Mouse (Mus musculus): ENCODE data around the gene Skida1.
A peak's percentile ranks its signal among the peaks of the same experiment; 100 is the strongest.

The Skida1 gene

GRCm38 (mm10) chr2:18038895-18039371 lies 9.9 kb downstream of the Skida1 start:
- DNase-seq (ENCODE audit: low spot score), result no peak

- no peak for DNase-seq (ENCODE audit: low spot score)
These were observed 10.6 kb downstream of the Skida1 start for GRCm38 (mm10) chr2:18038141-18038752.

- DNase-seq (ENCODE audit: low spot score), result no peak
These were observed 11.4 kb downstream of the Skida1 start, which contains the start of gene A930004D18Rik for GRCm38 (mm10) chr2:18037491-18037890. TSS of gene A930004D18Rik (minus strand) at chr2:18037737.

GRCm38 (mm10) chr2:18034371-18035250 lies 14.2 kb downstream of the Skida1 start:
- no peak for DNase-seq (ENCODE audit: low spot score)

GRCm38 (mm10) chr2:18033166-18034108 lies 15.4 kb downstream of the Skida1 start:
- no peak for DNase-seq (ENCODE audit: low spot score)

GRCm38 (mm10) chr2:18032538-18032895 lies 16.3 kb downstream of the Skida1 start:
- no peak for DNase-seq (ENCODE audit: low spot score)

DNA sequence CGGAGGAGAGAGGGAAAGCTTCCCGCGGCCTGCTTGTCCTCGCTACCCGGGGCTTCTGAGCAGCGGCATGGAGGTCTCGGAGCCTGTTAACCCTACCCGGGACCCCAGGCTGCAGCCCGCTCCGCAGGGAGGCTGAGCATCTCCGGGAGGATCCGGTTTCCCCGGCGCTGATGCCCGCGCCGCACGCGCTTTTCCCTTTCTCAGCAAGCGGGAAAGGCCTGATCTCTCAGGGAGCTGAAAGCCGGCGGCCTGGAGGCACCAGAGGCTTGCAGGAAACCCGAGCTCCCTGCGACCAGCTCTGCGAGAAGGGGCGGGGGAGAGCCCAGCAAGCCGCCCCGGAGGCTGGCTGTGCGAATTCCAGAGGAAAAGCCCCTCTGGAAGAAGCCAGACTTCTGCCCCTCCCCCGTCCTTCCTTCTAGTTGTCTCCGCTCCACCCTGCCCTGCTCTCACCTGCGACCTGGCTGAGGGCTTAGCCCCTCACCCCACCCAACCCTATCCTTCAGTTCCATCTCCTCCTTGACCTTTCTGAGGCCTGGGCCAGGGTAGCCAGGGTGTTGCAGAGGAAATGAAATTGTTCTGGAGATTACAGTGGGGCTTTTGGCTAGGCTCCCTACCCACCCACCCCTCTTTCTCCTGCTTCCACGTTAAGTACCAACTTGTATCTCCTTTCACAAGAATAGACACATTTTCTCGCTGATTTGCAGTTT lies 16.9 kb downstream of the Skida1 start:
- DNase-seq (ENCODE audit: low spot score), result no peak

DNA sequence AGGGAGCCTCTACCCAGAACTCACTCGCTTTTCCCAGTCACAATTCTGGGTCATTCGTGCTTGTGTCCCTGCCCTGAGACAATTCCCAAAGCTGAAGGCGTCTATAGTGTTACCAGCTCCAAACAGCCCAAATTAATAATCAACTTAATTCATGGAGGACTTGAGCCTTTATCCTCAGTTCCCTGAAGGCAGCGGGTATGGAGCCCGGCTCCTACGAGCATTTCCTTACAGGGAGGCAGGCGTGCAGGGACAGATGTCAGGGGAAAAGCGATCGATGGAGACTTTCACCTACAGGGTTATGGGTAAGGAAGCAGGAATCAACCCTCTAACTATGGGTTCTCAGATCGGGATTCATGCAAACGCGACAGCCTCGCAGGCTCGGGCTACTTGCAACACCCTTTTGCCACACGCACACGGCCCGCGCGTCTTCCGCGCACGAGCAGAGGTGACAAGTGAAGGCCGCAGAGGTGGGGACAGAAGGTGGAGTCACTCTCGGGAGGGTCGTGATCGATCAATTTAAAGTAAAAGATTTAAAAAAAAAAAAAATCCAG lies 17.5 kb downstream of the Skida1 start:
- DNase-seq (ENCODE audit: low spot score), result no peak

GRCm38 (mm10) chr2:18030581-18030980 lies 18.3 kb downstream of the Skida1 start:
- no peak for DNase-seq (ENCODE audit: low spot score)

DNA sequence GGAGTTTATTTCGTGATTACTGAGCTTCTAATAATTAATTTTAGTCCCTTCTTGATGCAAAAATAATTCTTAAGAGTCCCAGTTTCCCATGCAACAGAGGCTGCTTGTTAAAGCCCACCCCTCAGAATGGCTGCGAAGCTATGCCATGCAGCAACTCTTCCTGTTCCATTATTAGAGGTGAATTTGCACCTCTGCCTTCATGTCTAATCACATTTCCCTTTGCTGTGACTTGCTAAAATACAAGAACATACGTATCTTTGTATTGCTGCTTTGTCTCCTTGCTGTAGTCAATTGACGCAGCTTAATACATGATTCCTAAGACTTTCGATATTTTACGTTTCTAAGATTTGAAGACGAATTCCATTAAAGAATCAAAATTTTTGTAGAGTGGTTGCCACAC lies 19.2 kb downstream of the Skida1 start:
- no peak for DNase-seq (ENCODE audit: low spot score)

GRCm38 (mm10) chr2:18028140-18029021 lies 20.5 kb downstream of the Skida1 start:
- DNase-seq (ENCODE audit: low spot score), result peak; percentile 47

DNA sequence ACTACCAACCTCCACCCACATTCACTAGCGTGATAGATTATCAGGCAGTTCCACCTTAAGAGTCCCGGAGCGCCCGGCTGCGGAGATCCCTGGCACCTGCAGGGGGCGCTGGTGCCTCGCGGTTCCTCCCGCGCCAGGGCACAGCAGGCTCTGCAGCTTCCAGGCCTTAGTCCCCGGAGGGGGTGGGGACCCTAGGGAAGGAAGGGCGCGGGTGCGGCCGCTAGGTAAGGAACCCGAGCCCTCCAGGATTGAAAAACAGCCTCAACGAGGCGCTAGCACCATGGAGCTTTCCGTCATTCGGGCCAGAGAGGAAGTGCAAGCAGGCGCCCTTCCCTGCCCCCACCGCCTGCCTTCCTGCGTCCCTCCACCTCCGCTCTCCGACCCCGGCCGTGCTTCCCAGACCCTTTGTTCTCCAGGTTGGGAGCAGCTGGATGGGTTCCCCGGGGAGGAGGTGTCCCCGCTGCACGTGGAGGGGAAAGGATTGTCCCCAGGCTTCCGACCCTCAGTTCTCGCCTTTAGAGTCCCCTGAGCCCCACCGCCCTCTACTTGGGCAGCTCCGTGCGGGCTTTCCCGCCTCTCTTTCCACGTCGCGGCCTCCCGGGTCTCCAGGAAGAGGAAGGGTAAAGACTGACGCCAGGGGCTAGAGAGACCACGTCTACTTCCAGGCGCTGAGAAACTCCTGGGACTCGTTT lies 21.3 kb downstream of the Skida1 start:
- peak; percentile 82 for DNase-seq (ENCODE audit: low spot score)

- no peak for DNase-seq (ENCODE audit: low spot score)
These were observed 22.5 kb downstream of the Skida1 start for GRCm38 (mm10) chr2:18026116-18026947.

DNA sequence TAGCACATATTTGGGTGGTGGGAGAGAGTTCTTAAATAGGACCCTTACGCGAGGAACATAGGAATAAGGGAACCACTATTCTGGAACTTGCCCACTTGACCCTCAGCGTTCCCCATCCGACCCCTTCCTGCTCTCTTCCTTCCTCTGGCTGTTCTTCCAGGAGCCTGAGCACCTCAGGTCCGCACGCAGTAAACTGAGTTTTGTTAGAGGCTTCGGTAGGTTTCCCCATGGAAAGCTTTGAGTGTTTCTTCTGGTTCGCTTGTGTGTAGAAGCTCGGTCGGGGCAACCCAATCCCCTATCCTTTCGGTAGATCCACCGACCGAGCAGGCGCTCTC lies 23.1 kb downstream of the Skida1 start:
- DNase-seq (ENCODE audit: low spot score), result no peak

- no peak for DNase-seq (ENCODE audit: low spot score)
These were observed 23.7 kb downstream of the Skida1 start for GRCm38 (mm10) chr2:18025116-18025515.

- no peak for DNase-seq (ENCODE audit: low spot score)
These were observed 26.0 kb downstream of the Skida1 start for GRCm38 (mm10) chr2:18022886-18023285.

DNA sequence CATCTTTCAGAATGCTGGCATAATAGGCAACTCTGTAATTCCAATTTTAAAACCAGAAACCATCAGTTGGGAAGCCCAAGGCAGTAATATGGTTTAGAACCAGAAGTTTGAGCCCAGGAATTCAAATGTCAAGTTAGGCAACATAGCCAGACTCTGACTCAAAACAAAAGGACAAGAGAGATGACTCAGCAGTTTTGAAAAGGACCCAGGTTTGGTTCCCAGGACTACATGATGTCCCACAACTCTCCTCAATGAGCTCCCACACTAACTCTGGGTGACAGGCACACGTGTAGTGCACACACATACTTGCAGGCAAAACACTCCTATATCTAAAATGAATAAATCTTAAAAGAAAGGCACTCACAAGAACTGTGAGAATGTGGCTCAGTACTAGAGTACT lies 29.7 kb downstream of the Skida1 start:
- DNase-seq (ENCODE audit: low spot score), result no peak

DNA sequence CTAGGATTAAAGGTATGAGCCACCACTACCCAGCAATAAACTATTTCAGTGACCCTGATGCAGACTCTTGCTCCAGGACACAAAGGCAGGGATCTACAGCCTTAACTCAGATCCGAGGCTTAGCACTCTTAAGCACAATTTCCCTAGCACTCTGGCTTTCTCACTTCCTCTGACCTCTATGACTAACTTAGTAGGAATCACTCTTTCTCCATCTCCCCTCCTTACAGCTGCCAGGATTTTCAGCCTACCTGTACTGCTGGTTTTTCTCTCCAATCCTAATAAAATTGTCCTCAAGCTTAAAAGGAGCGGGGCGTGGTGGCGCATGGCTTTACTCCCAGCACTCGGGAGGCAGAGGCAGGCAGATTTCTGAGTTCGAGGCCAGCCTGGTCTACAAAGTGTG lies 31.5 kb downstream of the Skida1 start:
- no peak for DNase-seq (ENCODE audit: low spot score)

GRCm38 (mm10) chr2:18016639-18017038 lies 32.2 kb downstream of the Skida1 start:
- DNase-seq (ENCODE audit: low spot score), result no peak
